Mouse (Mus musculus) lung, postnatal 0 days (tissue): ENCODE data around the gene Utp14a.

Experiments used
- CTCF ChIP-seq: IDR thresholded peaks from 2 replicates; pipeline ENCODE4 v1.5.1; 2016; ENCODE audit warnings: antibody characterized with exemption, mild to moderate bottlenecking
- EP300 ChIP-seq: IDR thresholded peaks from 2 replicates; pipeline ENCODE4 v1.6.1; 2016; ENCODE audit warnings: antibody characterized with exemption, mild to moderate bottlenecking, control low read depth

- TF ChIP-seq EP300 (no peak), CTCF (peak; percentile 74)
These were observed 21.4 kb downstream of the Utp14a start for GRCm38 (mm10) chrX:48278103-48278502.
